Mouse (Mus musculus): Measurements from ENCODE around the gene Cd2bp2. TPM values are rescaled to one million over a fixed set of nuclear protein-coding genes. Genes with fewer than 3 reads are reported as not detected.

The Cd2bp2 gene
- polyA plus RNA-seq, 1 experiment, result 67.2 TPM

GRCm38 (mm10) chr7:127165607-127166493 lies 30.0 kb downstream of the Cd2bp2 start:
- Histone ChIP-seq H3K27ac (ENCODE audit: control insufficient read depth, insufficient read depth, low read length) (no peak overlapping the region), H3K4me1 (replicated peaks; ENCODE audit: control insufficient read depth, insufficient read depth, low read length) (peaks cover 11% of the 10 kb centered on the region), H3K4me3 (ENCODE audit: control insufficient read depth, insufficient read depth, low read length) (no peak overlapping the region), H3K27me3 (ENCODE audit: control insufficient read depth, insufficient read depth, low read length) (no peaks in the 10 kb centered on the region), H3K36me3 (ENCODE audit: control insufficient read depth, insufficient read depth, low read length) (no peaks in the 10 kb centered on the region)
- no peak for TF ChIP-seq POLR2A (IDR thresholded peaks at IDR 0.05; ENCODE audit: control insufficient read depth, extremely low read depth, insufficient read depth, low read length, poor library complexity)
- no peak for TF ChIP-seq CTCF (IDR thresholded peaks at IDR 0.05; ENCODE audit: borderline replicate concordance, control insufficient read depth, extremely low read depth, insufficient read depth, low read length, poor library complexity)
- DNase-seq, result no peak
- WGBS, result 72% methylated on average over 12 of the region's 12 CpGs

GRCm38 (mm10) chr7:127164002-127164401 lies 31.8 kb downstream of the Cd2bp2 start:
- H3K4me1 ChIP-seq (replicated peaks; ENCODE audit: control insufficient read depth, insufficient read depth, low read length), result peaks cover 11% of the 10 kb centered on the region
- TF ChIP-seq POLR2A (IDR thresholded peaks at IDR 0.05; ENCODE audit: control insufficient read depth, extremely low read depth, insufficient read depth, low read length, poor library complexity) (no peak), CTCF (IDR thresholded peaks at IDR 0.05; ENCODE audit: borderline replicate concordance, control insufficient read depth, extremely low read depth, insufficient read depth, low read length, poor library complexity) (no peak)

GRCm38 (mm10) chr7:127162546-127162945 lies 33.3 kb downstream of the Cd2bp2 start:
- H3K27ac ChIP-seq (ENCODE audit: control insufficient read depth, insufficient read depth, low read length), result no peak overlapping the region
- TF ChIP-seq POLR2A (IDR thresholded peaks at IDR 0.05; ENCODE audit: control insufficient read depth, extremely low read depth, insufficient read depth, low read length, poor library complexity) (no peak), CTCF (IDR thresholded peaks at IDR 0.05; ENCODE audit: borderline replicate concordance, control insufficient read depth, extremely low read depth, insufficient read depth, low read length, poor library complexity) (no peak)
- peaks cover 11% of the 10 kb centered on the region for H3K4me1 ChIP-seq (replicated peaks; ENCODE audit: control insufficient read depth, insufficient read depth, low read length)
- no peaks in the 10 kb centered on the region for H3K27me3 ChIP-seq (ENCODE audit: control insufficient read depth, insufficient read depth, low read length)
- H3K36me3 ChIP-seq (ENCODE audit: control insufficient read depth, insufficient read depth, low read length), result no peaks in the 10 kb centered on the region
- 97% methylated on average over 5 of the region's 5 CpGs for WGBS
- DNase-seq, result no peak
- no peak overlapping the region for H3K4me3 ChIP-seq (ENCODE audit: control insufficient read depth, insufficient read depth, low read length)

More at GRCm38 (mm10) chr7:127164002-127164401, 31.8 kb downstream of the Cd2bp2 start:
- DNase-seq, result no peak
- Histone ChIP-seq H3K4me3 (ENCODE audit: control insufficient read depth, insufficient read depth, low read length) (no peak overlapping the region), H3K27me3 (ENCODE audit: control insufficient read depth, insufficient read depth, low read length) (no peaks in the 10 kb centered on the region), H3K27ac (ENCODE audit: control insufficient read depth, insufficient read depth, low read length) (no peak overlapping the region), H3K36me3 (ENCODE audit: control insufficient read depth, insufficient read depth, low read length) (no peaks in the 10 kb centered on the region)
- 94% methylated on average over 4 of the region's 4 CpGs for WGBS

GRCm38 (mm10) chr7:127157548-127157947 lies 38.3 kb downstream of the Cd2bp2 start:
- WGBS, result 97% methylated on average over 4 of the region's 4 CpGs
- TF ChIP-seq CTCF (IDR thresholded peaks at IDR 0.05; ENCODE audit: borderline replicate concordance, control insufficient read depth, extremely low read depth, insufficient read depth, low read length, poor library complexity), result no peak
- no peak for TF ChIP-seq POLR2A (IDR thresholded peaks at IDR 0.05; ENCODE audit: control insufficient read depth, extremely low read depth, insufficient read depth, low read length, poor library complexity)
- Histone ChIP-seq H3K4me1 (replicated peaks; ENCODE audit: control insufficient read depth, insufficient read depth, low read length) (no peaks in the 10 kb centered on the region), H3K27me3 (ENCODE audit: control insufficient read depth, insufficient read depth, low read length) (no peaks in the 10 kb centered on the region), H3K4me3 (ENCODE audit: control insufficient read depth, insufficient read depth, low read length) (no peak overlapping the region), H3K27ac (ENCODE audit: control insufficient read depth, insufficient read depth, low read length) (no peak overlapping the region), H3K36me3 (ENCODE audit: control insufficient read depth, insufficient read depth, low read length) (no peaks in the 10 kb centered on the region)
- no peak for DNase-seq

- WGBS, result 94% methylated on average over 3 of the region's 3 CpGs
- DNase-seq, result no peak
- Histone ChIP-seq H3K27ac (ENCODE audit: control insufficient read depth, insufficient read depth, low read length) (no peak overlapping the region), H3K27me3 (ENCODE audit: control insufficient read depth, insufficient read depth, low read length) (no peaks in the 10 kb centered on the region), H3K4me3 (ENCODE audit: control insufficient read depth, insufficient read depth, low read length) (no peak overlapping the region), H3K4me1 (replicated peaks; ENCODE audit: control insufficient read depth, insufficient read depth, low read length) (no peaks in the 10 kb centered on the region), H3K36me3 (ENCODE audit: control insufficient read depth, insufficient read depth, low read length) (no peaks in the 10 kb centered on the region)
- TF ChIP-seq CTCF (IDR thresholded peaks at IDR 0.05; ENCODE audit: borderline replicate concordance, control insufficient read depth, extremely low read depth, insufficient read depth, low read length, poor library complexity) (no peak), POLR2A (IDR thresholded peaks at IDR 0.05; ENCODE audit: control insufficient read depth, extremely low read depth, insufficient read depth, low read length, poor library complexity) (no peak)
These were observed 42.4 kb downstream of the Cd2bp2 start for GRCm38 (mm10) chr7:127153477-127153876.

- Histone ChIP-seq H3K36me3 (ENCODE audit: control insufficient read depth, insufficient read depth, low read length) (no peaks in the 10 kb centered on the region), H3K27ac (ENCODE audit: control insufficient read depth, insufficient read depth, low read length) (no peak overlapping the region), H3K4me1 (replicated peaks; ENCODE audit: control insufficient read depth, insufficient read depth, low read length) (no peaks in the 10 kb centered on the region), H3K4me3 (ENCODE audit: control insufficient read depth, insufficient read depth, low read length) (no peak overlapping the region), H3K27me3 (ENCODE audit: control insufficient read depth, insufficient read depth, low read length) (no peaks in the 10 kb centered on the region)
- no peak for DNase-seq
- WGBS, result 97% methylated on average over 6 of the region's 6 CpGs
- TF ChIP-seq CTCF (IDR thresholded peaks at IDR 0.05; ENCODE audit: borderline replicate concordance, control insufficient read depth, extremely low read depth, insufficient read depth, low read length, poor library complexity), result no peak
- no peak for TF ChIP-seq POLR2A (IDR thresholded peaks at IDR 0.05; ENCODE audit: control insufficient read depth, extremely low read depth, insufficient read depth, low read length, poor library complexity)
These were observed 43.4 kb downstream of the Cd2bp2 start for GRCm38 (mm10) chr7:127152464-127152863.

Data from thymus, adult 2 months (tissue).